Mouse (Mus musculus): ENCODE measurements at regions not wholly inside any gene's neighbourhood (a gene's known extent, or its start where the extent isn't known, plus 50 kb on each side); places are given as distances from the start of the nearest gene placed in this dataset.
"Not testable (repeated sequence)": the region's sequence is repeated elsewhere in the genome, so short reads cannot be mapped to it uniquely, and the experiment has no call there.

DNA sequence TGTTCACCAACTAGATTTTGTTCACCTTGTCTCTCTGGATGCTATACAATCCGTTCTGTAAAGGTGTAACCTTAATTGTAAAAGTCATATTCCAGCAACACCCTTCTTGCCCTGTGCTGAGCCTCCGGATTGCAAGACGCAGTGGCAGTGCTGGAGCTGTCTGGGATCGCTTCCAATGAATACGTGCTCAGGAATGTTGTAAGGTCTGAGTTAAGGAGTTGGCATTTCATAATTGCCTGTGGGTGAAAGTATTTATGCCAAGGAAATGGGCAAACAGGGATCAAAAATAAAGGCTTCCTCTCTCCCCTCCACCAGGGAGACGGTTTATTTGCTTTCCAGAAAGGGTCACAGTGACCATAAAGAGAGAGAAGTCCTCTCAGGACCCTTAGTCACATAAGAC, 93.3 kb downstream of the Apob start:
- peak; percentile 23 to 56 for DNase-seq

DNA sequence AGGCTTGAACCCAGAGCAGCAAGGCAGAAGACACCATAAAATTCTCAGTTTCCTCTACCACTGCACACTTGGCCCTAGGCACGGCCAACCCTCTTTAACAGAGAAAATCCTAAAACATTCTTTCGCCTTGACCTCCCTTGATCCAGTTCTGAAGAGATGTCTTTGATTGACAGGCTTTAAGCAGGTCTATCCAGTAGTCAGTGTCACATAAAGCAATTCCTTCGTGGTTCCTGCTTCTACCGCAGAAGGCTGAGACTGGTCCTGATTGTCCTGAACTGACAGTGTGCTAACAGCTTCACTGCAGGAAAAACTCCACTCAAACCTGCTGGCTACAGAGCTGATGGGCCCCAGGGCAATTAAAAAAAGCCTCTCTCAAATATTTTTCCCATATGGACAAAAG, 93.8 kb downstream of the Apob start:
- DNase-seq: no peak

DNA sequence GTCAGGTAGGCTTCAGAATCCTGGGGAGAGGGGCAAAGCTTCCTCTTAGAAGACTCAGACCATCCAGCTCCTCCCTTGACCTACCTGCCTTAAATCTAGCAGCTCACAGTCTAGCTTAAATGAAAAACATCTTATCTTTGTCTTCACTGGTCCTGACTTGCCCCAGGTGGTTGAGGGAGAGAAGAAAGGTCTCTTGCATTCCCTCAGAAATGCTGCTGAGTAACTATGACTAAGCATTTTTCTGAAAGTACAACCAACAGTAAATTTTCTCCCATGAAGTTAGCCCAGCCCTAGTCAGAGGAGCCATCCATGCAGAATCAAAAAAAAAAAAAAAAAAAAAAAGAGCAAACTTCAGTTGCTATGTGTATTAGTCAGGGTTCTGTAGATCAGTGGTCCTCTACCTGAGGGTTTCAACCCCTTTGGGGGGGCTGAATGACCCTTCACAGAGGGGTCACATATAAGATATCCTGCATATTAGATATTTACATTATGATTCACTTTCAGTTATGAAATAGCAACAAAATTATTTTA, 98.6 kb downstream of the Apob start:
- DNase-seq: no peak

DNA sequence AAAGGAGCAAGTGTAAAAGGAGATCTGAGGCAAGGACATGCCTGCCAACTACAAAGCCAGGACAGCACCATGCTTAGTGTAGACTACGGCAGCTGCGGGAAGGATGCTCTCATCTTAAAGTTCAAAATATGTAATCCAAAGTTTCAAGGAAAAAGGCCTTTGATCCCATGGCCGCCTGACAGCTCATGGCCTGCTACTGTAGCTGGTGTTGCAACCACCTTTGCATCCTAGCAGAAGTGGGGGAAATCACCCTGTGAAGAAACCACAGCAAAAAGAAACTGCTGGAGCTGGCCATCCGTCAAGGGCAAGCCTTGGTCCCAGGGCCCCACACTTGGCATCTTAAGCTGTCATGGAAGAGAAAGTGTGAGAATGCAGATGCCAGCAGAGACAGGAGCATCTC, 99.9 kb downstream of the Apob start:
- no peak for DNase-seq

DNA sequence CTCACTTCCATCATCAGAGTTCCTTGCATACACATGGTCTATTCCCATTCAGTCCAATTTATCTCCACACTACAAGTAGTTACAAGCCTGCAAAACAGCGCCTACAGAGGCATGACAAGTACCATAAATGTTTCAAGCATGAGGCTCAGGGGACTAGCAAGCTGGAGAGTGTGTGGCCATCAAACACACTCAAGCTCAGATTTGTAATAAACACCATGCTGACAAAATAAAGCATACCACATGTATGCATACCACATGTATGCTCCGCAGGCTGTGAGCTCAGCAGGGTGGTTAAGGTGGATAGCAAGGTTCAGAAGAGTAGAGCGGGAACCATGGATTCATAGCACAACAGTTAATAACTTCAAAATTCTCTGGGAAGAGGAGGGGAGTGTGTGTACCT, 100.6 kb downstream of the Apob start:
- DNase-seq: no peak

DNA sequence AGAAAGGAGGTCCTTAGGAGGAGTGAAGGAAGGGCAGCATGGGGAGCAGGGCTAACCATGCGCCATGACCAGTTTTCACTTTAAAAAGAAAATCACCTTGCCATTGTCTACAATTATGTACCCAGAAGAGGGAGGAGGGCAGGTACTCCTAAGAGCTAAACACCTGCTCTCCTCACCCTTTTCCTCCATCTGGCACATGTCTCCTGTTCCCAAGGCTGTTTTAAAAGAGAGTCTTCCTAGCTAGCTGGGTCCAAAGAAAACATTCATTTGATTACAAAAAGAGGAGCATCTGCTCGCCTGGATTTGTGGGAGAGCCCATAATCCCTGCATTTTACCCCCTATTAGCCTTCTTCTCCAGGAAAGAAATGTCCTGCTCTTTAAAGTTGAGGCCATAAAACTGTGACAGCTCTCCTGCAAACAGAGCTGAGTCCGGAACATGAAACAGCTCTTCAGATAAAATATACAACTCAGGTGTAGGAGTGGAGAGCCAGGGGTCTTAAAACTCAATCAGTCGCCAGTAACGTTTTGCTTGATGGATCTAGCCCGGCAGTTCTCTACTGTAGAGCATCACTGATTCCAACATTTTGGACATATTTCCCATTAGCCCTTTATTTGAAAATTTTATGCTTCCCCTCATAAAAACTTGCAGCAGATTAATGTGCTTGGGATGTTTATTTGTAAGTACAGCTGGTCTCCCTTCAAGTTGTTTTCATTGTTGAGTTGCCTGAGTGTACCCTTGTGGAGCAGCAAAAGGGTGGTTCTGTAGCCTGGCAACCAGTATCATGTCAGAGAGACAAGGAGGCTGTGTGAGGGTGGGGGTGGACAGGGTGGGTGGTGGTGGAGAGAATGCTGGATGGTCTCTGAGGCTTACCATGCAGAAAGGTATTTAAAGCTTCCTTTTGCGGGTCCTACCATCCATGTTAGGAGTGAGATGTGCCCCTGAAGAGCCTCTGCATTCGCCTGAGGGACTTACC, 105.5 kb downstream of the Apob start:
- DNase-seq: no peak

DNA sequence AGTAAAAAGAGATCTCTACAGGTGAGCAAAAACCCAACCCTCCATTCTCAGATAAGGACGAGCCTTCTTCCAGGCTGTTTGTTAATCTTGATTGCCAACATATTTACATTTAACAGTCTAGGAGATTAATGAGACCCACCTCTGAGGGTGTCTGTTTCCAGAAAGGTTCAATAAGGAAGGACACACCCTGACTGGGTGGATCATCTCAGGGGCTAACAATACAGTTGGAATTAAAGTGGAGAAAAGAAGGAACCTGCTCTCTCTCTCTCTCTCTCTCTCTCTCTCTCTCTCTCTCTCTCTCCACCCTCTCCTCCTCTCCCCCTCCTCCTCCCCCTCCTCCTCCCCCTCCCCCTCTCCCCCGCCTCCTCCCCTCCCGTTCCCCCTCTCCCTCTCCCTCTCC, 110.5 kb downstream of the Apob start:
- DNase-seq: no peak

DNA sequence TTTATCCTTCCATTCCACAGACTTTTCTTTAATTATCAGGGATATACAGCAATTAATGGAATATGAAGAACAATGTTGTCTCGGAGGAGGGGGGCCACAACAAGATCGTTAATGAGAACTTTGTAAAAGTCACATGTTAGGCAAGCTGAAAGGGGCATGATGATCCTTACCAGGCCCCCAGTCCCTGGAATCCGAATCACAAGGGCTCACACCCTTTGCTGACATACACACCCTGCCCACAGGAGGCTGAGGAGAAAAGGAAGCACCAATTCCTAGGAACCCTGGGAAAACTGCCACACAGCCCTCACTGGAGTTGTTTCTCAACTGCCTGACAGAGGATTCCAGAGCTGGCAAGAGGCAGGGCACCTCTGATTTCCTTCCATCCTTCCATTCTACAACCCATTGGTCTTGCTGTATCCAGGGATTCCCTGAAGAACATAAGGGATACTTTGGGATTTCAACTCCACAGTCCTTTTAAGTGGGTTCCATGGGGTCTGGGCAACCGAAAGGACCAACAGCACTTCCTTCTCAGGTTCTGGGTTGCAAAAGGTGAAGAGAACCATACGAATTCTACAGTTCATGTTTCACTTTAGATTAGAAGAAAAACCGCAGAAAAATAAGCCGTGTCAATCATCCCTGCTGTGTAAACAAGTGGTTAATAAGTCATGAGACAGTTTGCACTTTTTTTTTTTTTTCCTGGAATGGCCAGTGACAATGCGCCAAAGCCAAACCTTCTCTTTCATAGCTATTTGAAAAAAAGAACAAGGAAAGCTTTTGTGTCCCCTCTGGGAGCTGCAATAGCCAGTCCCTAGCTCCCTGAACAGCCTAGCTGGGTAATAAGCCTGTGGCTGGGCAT, 112.2 kb downstream of the Apob start:
- DNase-seq: no peak

DNA sequence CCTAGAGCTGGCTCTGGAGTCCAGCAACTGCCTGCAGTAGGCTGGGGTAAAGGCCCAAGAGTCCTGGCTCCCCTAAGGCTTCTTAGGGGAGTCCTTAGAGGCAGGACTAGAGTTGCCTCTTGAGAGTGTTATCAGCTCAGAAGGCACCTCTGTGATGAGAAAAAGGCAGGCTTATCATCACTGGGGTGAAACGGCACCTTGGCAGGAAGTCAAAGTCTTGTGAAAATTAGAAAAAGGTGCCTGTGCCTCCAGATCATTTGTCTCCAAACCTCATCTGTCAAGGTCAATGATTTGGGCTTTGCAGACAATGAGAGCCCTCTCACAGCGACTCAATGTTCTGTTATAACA, 112.8 kb downstream of the Apob start:
- no peak for DNase-seq

DNA sequence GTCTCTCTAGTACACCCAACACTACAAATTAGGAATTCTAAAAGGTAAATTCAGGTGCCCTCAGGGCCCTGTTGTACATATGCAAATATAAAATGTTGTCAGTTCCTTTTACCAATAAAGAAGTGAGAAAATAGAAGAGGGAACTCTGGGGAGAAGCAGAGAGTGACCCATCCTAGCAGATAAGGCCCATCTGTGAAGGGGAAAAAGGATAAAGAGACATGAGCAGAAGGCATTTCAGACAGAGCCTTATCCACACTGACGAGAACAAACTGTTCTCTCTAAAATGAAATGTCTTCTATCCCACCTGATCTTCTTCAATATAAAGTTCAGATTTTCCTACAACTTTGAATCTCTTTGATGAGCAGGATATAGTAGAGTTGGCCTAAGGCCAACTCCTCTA, 114.5 kb upstream of the Ldah start:
- no peak for DNase-seq

DNA sequence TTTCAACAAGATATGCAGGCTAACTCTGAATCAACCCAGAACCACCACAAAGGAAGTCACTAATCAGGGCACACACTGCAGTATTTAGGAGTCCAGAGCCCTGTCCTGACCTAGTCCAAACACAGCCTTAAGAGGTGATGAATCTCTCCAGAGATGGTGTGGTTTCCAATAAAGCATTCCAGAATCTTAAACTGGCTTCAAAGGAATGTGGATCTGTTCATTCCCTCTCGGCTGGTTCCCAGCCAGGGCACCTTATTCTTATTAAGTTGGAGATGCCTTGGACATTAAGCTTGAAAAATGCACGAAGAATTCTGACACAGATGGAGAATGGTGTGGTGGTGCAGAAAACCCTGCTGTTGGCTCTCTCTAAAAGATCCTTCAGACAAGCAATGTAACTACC, 112.0 kb upstream of the Ldah start:
- DNase-seq: no peak

DNA sequence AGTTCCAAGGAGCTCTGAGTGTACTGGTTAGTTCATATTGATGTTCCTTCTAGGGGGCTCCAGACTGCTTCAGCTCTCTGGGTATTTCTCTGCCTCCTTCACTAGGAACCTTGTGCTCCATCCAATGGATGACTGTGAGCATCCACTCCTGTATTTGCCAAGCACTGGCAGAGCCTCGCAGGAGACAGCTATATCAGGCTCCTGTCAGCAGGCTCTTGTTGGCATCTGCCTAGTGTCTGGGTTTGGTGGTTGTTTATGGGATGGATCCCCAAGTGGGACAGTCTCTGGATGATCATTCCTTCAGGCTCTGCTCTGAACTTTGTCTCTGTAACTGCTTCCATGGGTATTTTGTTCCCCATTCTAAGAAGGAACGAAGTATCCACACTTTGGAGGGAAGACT, 109.5 kb upstream of the Ldah start:
- not testable (repeated sequence) for DNase-seq

DNA sequence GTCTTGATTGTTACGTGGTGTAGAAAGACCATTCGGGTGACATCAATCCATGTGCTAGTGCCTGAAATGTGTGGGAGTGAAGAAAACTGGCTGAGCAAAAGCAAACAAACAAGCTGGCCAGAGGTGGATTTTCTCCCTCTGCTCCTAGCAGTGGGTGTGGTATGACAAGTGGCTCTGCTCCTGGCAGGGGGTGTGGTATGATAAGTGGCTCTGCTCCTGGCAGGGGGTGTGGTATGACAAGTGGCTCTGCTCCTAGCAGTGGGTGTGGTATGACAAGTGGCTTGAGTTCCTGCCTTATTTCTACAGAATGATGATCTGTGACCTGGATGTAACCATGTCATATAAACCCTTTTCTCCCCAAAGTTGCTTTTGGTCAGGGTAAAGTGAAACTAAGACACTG, 108.8 kb upstream of the Ldah start:
- DNase-seq: peak; percentile 32 to 39

DNA sequence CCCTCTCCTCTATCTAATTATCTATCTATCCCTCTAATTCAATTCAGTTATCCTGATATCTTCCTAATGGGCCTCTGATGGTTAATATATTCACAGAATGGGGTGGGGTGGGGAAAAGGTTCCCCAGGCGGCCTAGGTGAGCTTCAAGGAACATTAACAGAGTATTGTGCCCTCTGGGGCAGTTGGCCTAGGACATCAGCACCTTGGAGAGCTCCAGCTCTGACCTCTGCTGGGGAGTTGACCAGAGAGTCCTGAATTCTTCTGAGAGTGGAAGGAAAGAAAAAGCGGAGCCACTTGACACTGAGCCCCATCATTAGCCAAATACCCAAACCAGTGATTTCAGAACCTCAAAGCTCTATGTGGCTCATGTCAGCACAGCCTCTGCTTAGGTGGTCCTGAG, 108.1 kb upstream of the Ldah start:
- DNase-seq: peak in 1 of 2 experiments; percentile 15

DNA sequence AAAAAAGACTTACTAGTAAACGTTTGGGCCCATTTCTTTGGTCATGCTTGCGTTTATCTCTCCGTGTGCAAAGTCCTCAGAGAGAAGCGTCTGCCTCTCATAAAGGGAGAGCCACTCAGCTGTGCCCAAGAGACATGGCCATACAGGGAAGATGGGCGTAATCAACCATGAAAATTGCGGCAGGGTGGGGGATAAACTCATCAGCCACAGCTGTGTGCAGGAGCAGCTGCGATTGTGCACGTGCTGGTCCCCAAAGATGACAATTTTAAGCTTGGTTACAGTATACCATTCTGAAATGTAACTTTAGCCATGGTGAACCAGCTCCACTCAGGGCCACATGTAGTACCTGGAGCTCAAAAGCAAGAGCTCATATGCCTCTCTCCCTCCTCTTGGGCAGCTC, 106.1 kb upstream of the Ldah start:
- DNase-seq: no peak

DNA sequence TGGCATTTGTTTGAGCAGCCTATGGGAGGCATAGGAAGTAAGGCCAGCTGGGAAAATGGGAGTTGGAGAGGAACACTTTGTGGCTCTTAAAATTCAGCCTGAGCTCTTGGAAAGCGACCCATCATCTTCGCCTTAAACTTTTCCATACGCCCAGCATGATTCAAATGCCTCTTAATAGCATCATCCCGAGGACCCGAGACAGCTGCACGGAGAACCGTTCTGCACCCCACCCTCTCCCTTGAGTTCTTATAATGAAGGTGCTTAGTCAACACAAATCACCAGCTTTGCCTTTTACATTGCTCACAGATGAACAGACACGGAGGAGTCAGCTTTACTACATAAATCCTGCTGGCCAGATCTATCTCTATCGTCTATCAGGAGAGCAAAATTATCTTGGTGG, 104.6 kb upstream of the Ldah start:
- no peak for DNase-seq

DNA sequence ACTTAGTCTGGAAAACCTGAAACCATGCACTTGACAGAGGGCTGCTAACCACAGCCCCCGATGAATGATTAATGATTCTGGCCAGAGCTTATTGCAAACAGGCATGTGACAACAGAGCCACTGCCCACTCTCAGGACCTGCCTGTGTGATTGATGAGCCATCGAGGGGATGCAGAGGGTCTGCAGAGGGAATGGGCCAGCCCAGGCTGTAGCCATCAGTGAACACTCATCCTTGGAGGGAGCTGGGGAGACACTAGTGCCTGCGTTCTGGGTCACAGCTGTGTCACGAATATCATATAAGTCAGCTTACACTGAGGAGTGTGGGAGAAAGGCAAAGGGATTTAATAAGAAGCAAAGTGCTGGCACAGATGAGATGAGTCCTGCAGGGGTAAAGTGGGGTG, 100.8 kb upstream of the Ldah start:
- DNase-seq: no peak

DNA sequence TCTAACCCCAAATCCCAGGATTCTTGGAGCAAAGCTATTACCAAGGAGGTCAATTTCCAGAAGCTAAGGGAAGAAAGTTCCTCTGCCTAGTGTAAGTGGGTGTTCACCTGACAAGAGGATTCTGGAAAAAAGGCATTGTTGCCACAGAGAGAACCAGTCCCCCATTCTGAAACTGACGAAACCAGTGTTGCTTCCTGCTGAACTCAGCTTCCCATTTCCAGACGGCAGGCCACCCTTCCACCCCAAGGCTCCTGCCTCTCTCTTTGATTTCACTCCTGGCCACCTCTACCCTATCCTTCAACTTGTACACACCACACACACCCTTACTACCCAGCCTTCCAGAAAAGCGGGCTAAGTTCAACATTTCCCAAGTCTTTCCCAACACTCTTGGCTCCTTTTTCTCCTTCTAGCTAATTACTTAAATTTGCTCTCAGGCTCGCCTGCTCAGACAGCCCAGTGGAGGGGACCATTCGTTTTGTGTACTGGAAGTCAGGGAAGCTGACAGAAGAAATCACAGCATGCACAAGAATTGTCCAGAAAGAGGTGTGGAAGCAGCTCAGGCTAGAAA, 98.6 kb upstream of the Ldah start:
- DNase-seq: peak in 1 of 2 experiments; percentile 8

DNA sequence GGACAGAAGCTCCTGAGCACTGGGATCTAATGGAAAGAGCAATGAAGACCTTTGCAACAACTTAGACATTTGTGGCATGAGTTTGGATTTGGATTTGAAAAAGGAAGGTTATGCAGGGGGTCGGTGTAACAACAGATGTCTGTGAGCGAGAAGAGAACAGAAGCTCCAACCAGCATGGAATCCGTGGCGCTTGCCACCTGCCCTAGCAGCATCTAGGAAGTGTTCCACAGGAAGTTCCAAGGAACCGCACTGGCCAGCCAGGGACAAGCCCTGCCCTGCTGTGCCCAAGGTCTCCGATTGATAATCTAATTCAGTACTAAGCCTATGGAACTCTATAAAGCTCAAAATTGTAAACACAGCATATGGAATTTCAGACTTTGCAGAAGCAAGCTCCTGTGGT, 98.0 kb upstream of the Ldah start:
- no peak for DNase-seq

DNA sequence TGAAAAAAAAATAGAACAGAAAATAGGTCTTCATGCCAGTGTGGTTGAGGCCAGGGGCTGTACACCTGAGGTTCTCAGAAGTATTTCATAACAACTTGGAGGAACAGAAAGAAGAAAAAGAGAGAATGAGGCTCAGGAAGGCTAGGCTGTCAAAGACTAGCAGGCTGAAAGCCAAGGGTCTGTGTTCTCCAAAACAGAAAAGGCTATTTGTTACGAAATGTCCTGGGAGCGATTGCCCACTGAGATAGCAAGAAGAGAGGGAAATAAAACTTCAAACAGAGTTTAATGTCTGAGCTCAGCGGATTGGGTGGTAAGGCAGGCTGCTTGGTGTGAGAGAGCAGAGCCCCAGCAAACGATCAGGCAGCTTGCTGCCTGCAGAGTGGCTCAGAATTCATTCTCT, 97.6 kb upstream of the Ldah start:
- peak in 1 of 2 experiments; percentile 18 for DNase-seq

DNA sequence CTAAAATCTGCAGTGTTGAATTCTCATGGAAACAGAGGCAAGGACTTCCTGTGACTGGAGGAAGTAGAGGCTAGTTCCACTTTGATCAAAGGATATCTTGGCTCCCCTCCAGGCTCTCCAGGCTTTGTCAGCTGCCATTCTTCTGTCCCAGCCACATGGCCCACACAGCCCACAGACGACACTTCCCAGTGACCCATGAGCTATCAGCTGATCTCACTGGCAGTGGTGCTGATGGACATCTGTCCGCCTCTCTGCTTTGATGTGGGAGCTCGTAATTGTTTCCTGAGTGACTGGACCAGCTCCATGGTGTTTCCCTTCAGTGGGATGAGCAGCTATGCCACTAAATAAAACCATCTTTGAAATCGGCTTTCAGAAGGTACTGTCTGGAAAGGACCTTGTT, 96.4 kb upstream of the Ldah start:
- DNase-seq: no peak

DNA sequence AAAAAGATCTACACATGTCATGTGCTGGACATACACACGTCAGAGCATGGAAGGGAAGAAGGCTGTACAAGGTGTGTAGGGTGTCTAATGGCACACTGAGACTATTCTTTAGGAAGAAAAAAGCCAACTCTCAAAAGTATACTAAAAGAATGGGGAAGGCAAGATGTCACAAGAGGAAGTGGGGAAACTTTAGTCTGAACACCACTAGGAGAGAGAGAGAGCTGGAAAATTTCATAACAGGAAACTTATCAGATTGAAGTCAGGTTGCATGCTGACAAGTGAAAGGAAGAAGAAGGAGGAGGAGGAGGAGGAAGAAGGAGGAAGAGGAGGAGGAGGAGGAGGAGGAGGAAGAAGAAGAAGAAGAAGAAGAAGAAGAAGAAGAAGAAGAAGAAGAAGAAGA, 52.3 kb upstream of the Ldah start:
- DNase-seq: no peak

Measured in lung, adult 18-20 months (tissue).